Mouse (Mus musculus) spleen, adult 2 months (tissue): ENCODE measurements at regions not wholly inside any gene's neighbourhood (a gene's known extent, or its start where the extent isn't known, plus 50 kb on each side); places are given as distances from the start of the nearest gene placed in this dataset.

ENCODE experiments used
- CTCF ChIP-seq: fragments of 200-500 bp; IDR thresholded peaks from 2 replicates; pipeline ENCODE4 v1.5.1; 2011; ENCODE audit warnings: mild to moderate bottlenecking, inconsistent platforms; ENCODE audit not compliant: insufficient read depth, insufficient read length, insufficient replicate concordance; ENCODE audit errors: extremely low read depth
- POLR2A ChIP-seq: fragments of 200-500 bp; IDR thresholded peaks from 2 replicates; pipeline ENCODE4 v1.6.1; 2011; ENCODE audit warnings: low read depth, low read length, inconsistent platforms

GRCm38 (mm10) chr6:95053717-95054382 lies 63.2 kb upstream of the Kbtbd8 start:
- TF ChIP-seq POLR2A = no peak
- TF ChIP-seq CTCF = no peak
